Mouse (Mus musculus): ENCODE results near the gene Gm13871.
"Not testable (repeated sequence)": the region's sequence is repeated elsewhere in the genome, so short reads cannot be mapped to it uniquely, and the experiment has no call there.

The Gm13871 gene

DNA sequence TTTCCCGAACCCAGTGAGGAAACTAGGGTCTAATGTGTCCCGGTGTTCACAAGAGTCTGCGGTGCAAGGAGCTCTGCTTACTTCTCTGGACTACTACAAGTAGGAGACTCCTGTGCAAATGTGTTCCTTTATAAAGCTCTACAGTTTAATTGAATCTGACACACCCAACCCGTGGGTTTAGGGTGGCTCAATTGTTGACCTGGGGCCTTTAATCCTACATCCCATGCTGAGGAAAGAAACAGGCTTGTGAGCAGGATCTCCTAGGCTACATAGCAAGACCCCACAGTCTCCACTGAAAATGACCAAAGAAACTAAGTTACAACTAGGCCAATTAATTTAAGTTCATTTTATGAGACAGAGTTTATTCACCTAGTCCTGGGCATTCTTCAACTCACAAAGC is at the start of gene Gm13871:
Gene Gm13871 (minus strand): TSS at position 101 of the 400 bp plus-strand sequence.
- DNase-seq (ENCODE audit: low spot score), result not testable (repeated sequence)

DNA sequence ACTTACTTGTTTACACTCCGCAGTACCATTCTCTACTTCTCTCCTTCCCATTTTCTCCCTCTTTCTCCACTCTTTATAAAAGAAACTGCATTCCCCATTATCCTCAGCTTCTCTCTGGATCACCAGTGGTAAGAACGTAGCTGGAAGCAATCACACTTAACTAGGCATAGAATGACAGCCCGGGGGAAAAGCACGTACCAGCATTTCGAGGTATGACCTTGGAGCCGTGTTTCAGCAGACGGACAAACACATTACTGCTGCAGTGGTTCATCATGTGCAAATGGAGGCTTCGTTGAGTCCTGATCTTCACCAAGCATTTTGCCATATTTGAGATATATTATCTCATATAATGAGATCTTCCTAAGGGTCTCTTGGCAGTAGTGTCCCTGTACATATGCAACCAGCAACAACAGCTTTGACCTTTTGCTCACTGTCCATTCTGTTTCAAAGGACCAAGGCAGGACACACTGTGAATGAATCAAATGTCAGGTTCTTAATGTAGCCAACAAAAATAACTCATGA is 44.7 kb upstream of the Gm13871 start, which contains the start of gene 2310002L09Rik:
Gene 2310002L09Rik (minus strand): TSS at position 472 of the 522 bp plus-strand sequence.
- DNase-seq (ENCODE audit: low spot score), result no peak

DNA sequence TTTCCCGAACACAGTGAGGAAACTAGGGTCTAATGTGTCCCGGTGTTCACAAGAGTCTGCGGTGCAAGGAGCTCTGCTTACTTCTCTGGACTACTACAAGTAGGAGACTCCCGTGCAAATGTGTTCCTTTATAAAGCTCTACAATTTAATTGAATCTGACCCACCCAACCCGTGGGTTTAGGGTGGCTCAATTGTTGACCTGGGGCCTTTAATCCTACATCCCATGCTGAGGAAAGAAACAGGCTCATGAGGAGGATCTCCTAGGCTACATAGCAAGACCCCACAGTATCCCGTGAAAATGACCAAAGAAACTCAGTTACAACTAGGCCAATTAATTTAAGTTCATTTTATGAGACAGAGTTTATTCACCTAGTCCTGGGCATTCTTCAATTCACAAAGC is 14.9 kb upstream of the Gm13871 start, which contains the start of gene Gm11756:
Gene Gm11756 (minus strand): TSS at position 101 of the 400 bp plus-strand sequence.
- DNase-seq (ENCODE audit: low spot score), result not testable (repeated sequence)

DNA sequence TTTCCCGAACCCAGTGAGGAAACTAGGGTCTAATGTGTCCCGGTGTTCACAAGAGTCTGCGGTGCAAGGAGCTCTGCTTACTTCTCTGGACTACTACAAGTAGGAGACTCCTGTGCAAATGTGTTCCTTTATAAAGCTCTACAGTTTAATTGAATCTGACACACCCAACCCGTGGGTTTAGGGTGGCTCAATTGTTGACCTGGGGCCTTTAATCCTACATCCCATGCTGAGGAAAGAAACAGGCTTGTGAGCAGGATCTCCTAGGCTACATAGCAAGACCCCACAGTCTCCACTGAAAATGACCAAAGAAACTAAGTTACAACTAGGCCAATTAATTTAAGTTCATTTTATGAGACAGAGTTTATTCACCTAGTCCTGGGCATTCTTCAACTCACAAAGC is 14.7 kb downstream of the Gm13871 start, which contains the start of gene Gm11757:
Gene Gm11757 (minus strand): TSS at position 101 of the 400 bp plus-strand sequence.
- DNase-seq (ENCODE audit: low spot score), result not testable (repeated sequence)

DNA sequence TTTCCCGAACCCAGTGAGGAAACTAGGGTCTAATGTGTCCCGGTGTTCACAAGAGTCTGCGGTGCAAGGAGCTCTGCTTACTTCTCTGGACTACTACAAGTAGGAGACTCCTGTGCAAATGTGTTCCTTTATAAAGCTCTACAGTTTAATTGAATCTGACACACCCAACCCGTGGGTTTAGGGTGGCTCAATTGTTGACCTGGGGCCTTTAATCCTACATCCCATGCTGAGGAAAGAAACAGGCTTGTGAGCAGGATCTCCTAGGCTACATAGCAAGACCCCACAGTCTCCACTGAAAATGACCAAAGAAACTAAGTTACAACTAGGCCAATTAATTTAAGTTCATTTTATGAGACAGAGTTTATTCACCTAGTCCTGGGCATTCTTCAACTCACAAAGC is 29.6 kb downstream of the Gm13871 start, which contains the start of gene Gm11758:
Gene Gm11758 (minus strand): TSS at position 101 of the 400 bp plus-strand sequence.
- DNase-seq (ENCODE audit: low spot score), result not testable (repeated sequence)

Measured in left cerebral cortex, adult 11 months (tissue).